Mouse (Mus musculus) spleen, adult 2 months (tissue): ENCODE results near the gene Jag1.

ENCODE experiments used
- CTCF ChIP-seq: fragments of 200-500 bp; IDR thresholded peaks from 2 replicates; pipeline ENCODE4 v1.5.1; 2011; ENCODE audit warnings: mild to moderate bottlenecking, inconsistent platforms; ENCODE audit not compliant: insufficient read depth, insufficient read length, insufficient replicate concordance; ENCODE audit errors: extremely low read depth
- POLR2A ChIP-seq: fragments of 200-500 bp; IDR thresholded peaks from 2 replicates; pipeline ENCODE4 v1.6.1; 2011; ENCODE audit warnings: low read depth, low read length, inconsistent platforms

DNA sequence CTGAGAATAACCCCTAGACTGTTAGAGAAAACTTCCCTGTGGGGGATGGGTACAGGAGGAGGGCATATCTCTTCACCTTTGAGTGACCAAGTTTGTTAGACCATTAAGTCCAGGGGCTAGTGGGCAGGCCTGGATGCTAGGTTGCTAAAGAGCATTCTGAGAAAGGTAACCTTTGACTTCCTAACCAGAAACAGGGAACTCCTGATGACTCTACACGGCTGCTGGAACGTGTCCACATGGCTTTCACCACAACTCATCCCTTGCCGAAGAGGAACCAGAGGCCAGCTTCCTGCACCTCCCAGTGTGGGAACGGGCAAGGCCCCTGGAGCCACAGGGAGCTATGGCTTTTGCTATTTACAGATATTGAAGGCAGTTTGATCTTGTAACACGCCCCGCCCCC is 36.0 kb downstream of the Jag1 start:
- TF ChIP-seq CTCF (no peak), POLR2A (no peak)
